Mouse (Mus musculus) lung, adult 2 months (tissue): ENCODE measurements around the gene Zscan2.

Source experiments
- CTCF ChIP-seq: fragments of 200-500 bp; IDR thresholded peaks from 2 replicates; pipeline ENCODE4 v1.5.1; 2011; ENCODE audit warnings: mild to moderate bottlenecking, low read length, control low read depth; ENCODE audit not compliant: insufficient read depth
- POLR2A ChIP-seq: fragments of 200-500 bp; IDR thresholded peaks from 2 replicates; pipeline ENCODE4 v1.6.1; 2011; ENCODE audit warnings: low read depth, mild to moderate bottlenecking, control low read depth, low read length, borderline replicate concordance; ENCODE audit errors: extremely low read depth

DNA sequence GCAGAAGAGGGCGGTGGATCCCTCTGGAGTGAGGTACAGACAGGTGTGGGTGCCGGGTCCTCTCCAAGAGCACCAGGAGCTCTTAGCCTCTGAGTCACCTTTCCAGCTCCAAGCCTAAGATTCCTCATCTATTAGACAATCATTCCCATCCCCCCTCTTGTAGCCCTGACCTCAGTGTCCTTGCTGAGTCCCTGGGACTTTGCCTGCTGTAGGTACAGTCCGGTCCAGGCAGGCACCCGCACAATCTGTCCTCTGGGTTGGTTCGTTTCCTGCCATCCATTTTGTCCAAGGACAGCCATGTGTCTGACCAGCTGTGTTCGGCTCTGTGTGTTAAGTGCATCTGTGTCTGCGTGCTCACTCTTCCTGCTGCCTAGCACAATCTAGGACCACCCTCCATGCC is 27.9 kb downstream of the Zscan2 start:
- TF ChIP-seq CTCF, result no peak
- no peak for TF ChIP-seq POLR2A
